Mouse (Mus musculus) testis, adult 2 months (tissue): Measurements from ENCODE around the gene Abca5. TPM values are rescaled to one million over a fixed set of nuclear protein-coding genes. Genes with fewer than 3 reads are reported as not detected.

Experiments used
- H3K27ac ChIP-seq: fragments of 200-500 bp; 2 replicates; pipeline ENCODE4 v1.5.1; 2012; ENCODE audit warnings: low read depth, low read length; ENCODE audit not compliant: control insufficient read depth, insufficient read depth
- H3K27me3 ChIP-seq: fragments of 200-500 bp; 2 replicates; pipeline ENCODE4 v1.6.1; 2012; ENCODE audit warnings: mild to moderate bottlenecking, low read length, moderate library complexity; ENCODE audit not compliant: control insufficient read depth, insufficient read depth
- H3K36me3 ChIP-seq: fragments of 200-500 bp; 2 replicates; pipeline ENCODE4 v1.6.1; 2012; ENCODE audit warnings: mild to moderate bottlenecking, low read length; ENCODE audit not compliant: control insufficient read depth, insufficient read depth
- H3K4me1 ChIP-seq: fragments of 200-500 bp; 2 replicates; pipeline ENCODE4 v1.6.1; 2012; ENCODE audit warnings: low read length; ENCODE audit not compliant: control insufficient read depth, insufficient read depth
- H3K4me3 ChIP-seq: fragments of 200-500 bp; 2 replicates; pipeline ENCODE4 v1.5.1; 2012; ENCODE audit warnings: low read depth, mild to moderate bottlenecking, low read length, moderate library complexity, mixed read lengths; ENCODE audit not compliant: control insufficient read depth
- CTCF ChIP-seq: fragments of 200-500 bp; IDR thresholded peaks from 2 replicates; pipeline ENCODE4 v1.5.1; 2012; ENCODE audit warnings: low read depth, mild to moderate bottlenecking, inconsistent platforms, low read length, moderate library complexity; ENCODE audit not compliant: control insufficient read depth, insufficient read depth, insufficient replicate concordance
- POLR2A ChIP-seq: fragments of 200-500 bp; IDR thresholded peaks from 2 replicates; pipeline ENCODE4 v1.6.1; 2012; ENCODE audit warnings: low read depth, mild to moderate bottlenecking, inconsistent platforms, low read length, moderate library complexity; ENCODE audit not compliant: control insufficient read depth
- polyA plus RNA-seq: library from polyadenylated mRNA; depleted of rRNA; stranded (reverse); fragments of >200 nt; gene quantifications from 2 replicates; pipeline ENCODE4 v1.2.3, GENCODE M21; 2012; rRNA removed

Gene Abca5
- polyA plus RNA-seq, 1 experiment: 5.1 TPM

GRCm38 (mm10) chr11:110251534-110251933 is 86.0 kb downstream of the Abca5 start, which contains the start of gene Abca6:
Gene Abca6, minus strand, starts transcription at chr11:110251776.
- no peaks in the 10 kb centered on the region for H3K4me1 ChIP-seq
- peak within 1 kb of the TSS; percentile 35 for H3K4me3 ChIP-seq
- H3K27me3 ChIP-seq: no peaks in the 10 kb centered on the region
- H3K27ac ChIP-seq: no peak within 1 kb of the TSS
- no peak for TF ChIP-seq CTCF
- TF ChIP-seq POLR2A: no peak
- no peaks in the 10 kb centered on the region for H3K36me3 ChIP-seq

- no peak for TF ChIP-seq POLR2A
- no peak for TF ChIP-seq CTCF
- Histone ChIP-seq H3K4me1 (no peaks in the 10 kb centered on the region), H3K27me3 (no peaks in the 10 kb centered on the region), H3K36me3 (no peaks in the 10 kb centered on the region), H3K4me3 (no peak overlapping the region), H3K27ac (no peak overlapping the region)
These were observed 92.8 kb downstream of the Abca5 start for GRCm38 (mm10) chr11:110244730-110245129.

GRCm38 (mm10) chr11:110237466-110237865 is 100.0 kb downstream of the Abca5 start:
- H3K4me3 ChIP-seq: no peak overlapping the region
- TF ChIP-seq CTCF (no peak), POLR2A (no peak)
- H3K27ac ChIP-seq: no peak overlapping the region
- H3K4me1 ChIP-seq: no peaks in the 10 kb centered on the region
- no peaks in the 10 kb centered on the region for H3K27me3 ChIP-seq
- H3K36me3 ChIP-seq: no peaks in the 10 kb centered on the region

- Histone ChIP-seq H3K36me3 (no peaks in the 10 kb centered on the region), H3K4me1 (peaks cover 2% of the 10 kb centered on the region; the same call in 1 of the 2 replicates), H3K27ac (no peak overlapping the region), H3K4me3 (no peak overlapping the region), H3K27me3 (no peaks in the 10 kb centered on the region)
- TF ChIP-seq POLR2A (no peak), CTCF (no peak)
These were observed 104.5 kb downstream of the Abca5 start for GRCm38 (mm10) chr11:110232975-110233374.

Other genes starting within 250 kb of the Abca5 start
- gene Abca8a, start 241.7 kb downstream of the Abca5 start, polyA plus RNA-seq: 1.6 and 2.7 TPM in 2 replicates
- gene Abca9, start 169.5 kb downstream of the Abca5 start, polyA plus RNA-seq: 3.3 and 4.2 TPM in 2 replicates
- gene Abca6, start 85.9 kb downstream of the Abca5 start, polyA plus RNA-seq: 0.36 and 0.51 TPM in 2 replicates
- gene Map2k6, start 61.4 kb upstream of the Abca5 start, polyA plus RNA-seq: 0.49 and 0.68 TPM in 2 replicates